In genomic region chr11:55773283-55773682, GRCm38 (mm10) we compare ENCODE assay signal across 25 mouse cellular contexts.
DNase-seq lines count a peak whose midpoint lies in the region; ATAC-seq and TF ChIP-seq lines count a peak whose summit lies in the region.
"Had no signal": no experiment of that assay in that cellular context is flagged by ENCODE, and none has a peak within 500 bp of the region (broad histone marks: within the 10 kb centered on the region; RNA-seq: fewer than 3 reads in every experiment).

No protein-coding gene starts in this region.

- no peaks in the 10 kb centered on the region for H3K27me3 ChIP-seq in lung, embryonic 14.5 days (ENCODE audit: insufficient read depth, low read length)
- H3K27me3 ChIP-seq in CH12.LX (replicated peaks), result peaks cover 90% of the 10 kb centered on the region
- no peaks in the 10 kb centered on the region for H3K27me3 ChIP-seq in intestine, embryonic 15.5 days (replicated peaks)
- H3K27me3 ChIP-seq: forebrain, embryonic 13.5 days; heart, embryonic 15.5 days; kidney, embryonic 15.5 days; liver, embryonic 15.5 days; neural tube, embryonic 12.5 days had no signal

- peak; percentile 15 for DNase-seq in embryo, embryonic 10.5 days (ENCODE audit: low spot score)
- no peak for DNase-seq in embryo, embryonic 11 days
- peak; percentile 2 for DNase-seq in lung, embryonic 14.5 days
- DNase-seq in lung, postnatal 25 days (ENCODE audit: low spot score), result no peak
- DNase-seq in CH12.LX (ENCODE audit: extremely low read depth), result peak; percentile 37
- peak; percentile 32 for DNase-seq in R1 (ENCODE audit: low read depth, low spot score)
- no peak for DNase-seq in lung, postnatal 36 days
- DNase-seq: adrenal gland, postnatal 10 days; cerebellum, adult 2 months; cerebellum, postnatal 25 days; gastrocnemius, adult 2 months; heart, postnatal 36 days; kidney, postnatal 4 days; layer of hippocampus, adult 9-11 months; liver had no signal

- in situ Hi-C loops in CH12.LX (cut with MboI; ENCODE audit: low pct_ligation_motif_present, low pct_unique_long_range_greater_than_20kb, low sequenced_read_pairs), result no loop called here

- dilution Hi-C loops in CH12.LX (cut with MboI; ENCODE audit: extremely low pct_ligation_motif_present, extremely low pct_unique_long_range_greater_than_20kb, low sequenced_read_pairs), result no loop called here

- no peaks in the 10 kb centered on the region for H3K79me2 ChIP-seq in CH12.LX (replicated peaks; ENCODE audit: control insufficient read depth, extremely low read depth, insufficient read depth, poor library complexity, severe bottlenecking)

- H3K4me3 ChIP-seq in lung, embryonic 14.5 days (ENCODE audit: low read depth, low read length), result no peak overlapping the region
- H3K4me3 ChIP-seq in CH12.LX (replicated peaks in 1 of 3; ENCODE audit: low read depth in 2 of 3, low read length in 2 of 3, poor library complexity in 1 of 3), result no peak overlapping the region
- no peak overlapping the region for H3K4me3 ChIP-seq in intestine, embryonic 15.5 days (replicated peaks)
- H3K4me3 ChIP-seq: forebrain, embryonic 13.5 days; gastrocnemius, adult 2 months; heart, embryonic 15.5 days; kidney, embryonic 15.5 days; limb, embryonic 10.5 days; liver, embryonic 15.5 days; midbrain, embryonic 10.5 days; neural tube, embryonic 12.5 days had no signal

- no peak for TF ChIP-seq EP300 in CH12.LX (IDR thresholded peaks at IDR 0.05; ENCODE audit: low read length)

- no peak overlapping the region for H3K27ac ChIP-seq in lung, embryonic 14.5 days (ENCODE audit: low read depth)
- H3K27ac ChIP-seq in CH12.LX (ENCODE audit: insufficient read depth, low read depth), result no peak overlapping the region
- H3K27ac ChIP-seq in intestine, embryonic 15.5 days, result no peak overlapping the region
- H3K27ac ChIP-seq: forebrain, embryonic 13.5 days; gastrocnemius, adult 2 months; heart, embryonic 15.5 days; kidney, embryonic 15.5 days; limb, embryonic 10.5 days; liver, embryonic 15.5 days; midbrain, embryonic 10.5 days had no signal

- no peak for TF ChIP-seq CTCF in lung, embryonic 14.5 days (IDR thresholded peaks at IDR 0.05; ENCODE audit: low read depth)
- peak; percentile 36 to 64; a peak in 2 of 4 replicates for TF ChIP-seq CTCF in CH12.LX (conservative IDR thresholded peaks at IDR 0.05 in 1 of 2, IDR thresholded peaks at IDR 0.05 in 1 of 2; ENCODE audit: low read depth in 2 of 2, low read length in 2 of 2)

- TF ChIP-seq POLR2A in CH12.LX (IDR thresholded peaks at IDR 0.05; ENCODE audit: low read depth, low read length), result no peak

- no peak for ATAC-seq in lung, embryonic 14.5 days (ENCODE audit: insufficient read depth)
- ATAC-seq in intestine, embryonic 15.5 days, result no peak
- ATAC-seq: forebrain, embryonic 13.5 days; hindbrain, embryonic 16.5 days; intestine, postnatal 0 days had no signal

- WGBS in lung, embryonic 14.5 days, result 63% methylated on average over 1 of the region's 1 CpGs
- WGBS in intestine, embryonic 15.5 days, result 52% methylated on average over 1 of the region's 1 CpGs

- no peak overlapping the region for H3K9ac ChIP-seq in lung, embryonic 14.5 days
- H3K9ac ChIP-seq in CH12.LX (ENCODE audit: insufficient read depth, low read depth), result no peak overlapping the region
- no peak overlapping the region for H3K9ac ChIP-seq in intestine, embryonic 15.5 days
- H3K9ac ChIP-seq: forebrain, embryonic 13.5 days; heart, embryonic 15.5 days; kidney, embryonic 15.5 days; liver, embryonic 15.5 days; neural tube, embryonic 12.5 days had no signal

- peak; percentile 42 for TF ChIP-seq RAD21 in CH12.LX (IDR thresholded peaks at IDR 0.05; ENCODE audit: low read depth, low read length)

- no peak overlapping the region for H3K4me2 ChIP-seq in lung, embryonic 14.5 days
- no peak overlapping the region for H3K4me2 ChIP-seq in CH12.LX (ENCODE audit: insufficient read depth, low read depth, poor library complexity, severe bottlenecking)
- no peak overlapping the region for H3K4me2 ChIP-seq in intestine, embryonic 15.5 days (replicated peaks)
- H3K4me2 ChIP-seq: forebrain, embryonic 13.5 days; heart, embryonic 15.5 days; kidney, embryonic 15.5 days; liver, embryonic 15.5 days; neural tube, embryonic 12.5 days had no signal

- H3K9me3 ChIP-seq in lung, embryonic 14.5 days (ENCODE audit: low read depth, low read length), result no peaks in the 10 kb centered on the region
- H3K9me3 ChIP-seq in CH12.LX (replicated peaks; ENCODE audit: low read length), result no peaks in the 10 kb centered on the region
- H3K9me3 ChIP-seq in intestine, embryonic 15.5 days, result no peaks in the 10 kb centered on the region
- H3K9me3 ChIP-seq: forebrain, embryonic 13.5 days; heart, embryonic 15.5 days; kidney, embryonic 15.5 days; limb, embryonic 10.5 days; liver, embryonic 15.5 days; midbrain, embryonic 10.5 days had no signal

- H3K36me3 ChIP-seq in lung, embryonic 14.5 days (ENCODE audit: insufficient read depth), result no peaks in the 10 kb centered on the region
- H3K36me3 ChIP-seq in CH12.LX (replicated peaks in 1 of 2; ENCODE audit: control insufficient read depth in 1 of 2, insufficient read depth in 1 of 2, low read length in 1 of 2), result no peaks in the 10 kb centered on the region
- H3K36me3 ChIP-seq in intestine, embryonic 15.5 days, result no peaks in the 10 kb centered on the region
- H3K36me3 ChIP-seq: heart, embryonic 15.5 days; kidney, embryonic 15.5 days; limb, embryonic 10.5 days; liver, embryonic 15.5 days; midbrain, embryonic 10.5 days; neural tube, embryonic 12.5 days had no signal

- no peaks in the 10 kb centered on the region for H3K4me1 ChIP-seq in lung, embryonic 14.5 days (ENCODE audit: insufficient read depth)
- H3K4me1 ChIP-seq in CH12.LX (ENCODE audit: control insufficient read depth in 1 of 2, insufficient read depth in 2 of 2), result no peaks in the 10 kb centered on the region
- no peaks in the 10 kb centered on the region for H3K4me1 ChIP-seq in intestine, embryonic 15.5 days (replicated peaks)
- H3K4me1 ChIP-seq: forebrain, embryonic 13.5 days; heart, embryonic 15.5 days; kidney, embryonic 15.5 days; limb, embryonic 10.5 days; liver, embryonic 15.5 days had no signal

TF ChIP-seq in CH12.LX, 34 proteins besides CTCF, POLR2A, EP300 and RAD21:
- TF ChIP-seq HCFC1 (IDR thresholded peaks at IDR 0.05; ENCODE audit: low read depth, low read length) (no peak), ZNF384 (IDR thresholded peaks at IDR 0.05; ENCODE audit: low read depth, low read length) (no peak), USF1 (IDR thresholded peaks at IDR 0.05; ENCODE audit: low read depth, low read length) (no peak), MAZ (IDR thresholded peaks at IDR 0.05; ENCODE audit: low read depth, low read length) (no peak), SMC3 (IDR thresholded peaks at IDR 0.05; ENCODE audit: low read depth, low read length) (peak; percentile 33; the same call in 1 of the 2 replicates), E2F4 (IDR thresholded peaks at IDR 0.05; ENCODE audit: insufficient replicate concordance, low read depth, low read length) (no peak), TBP (conservative IDR thresholded peaks at IDR 0.05; ENCODE audit: low read depth, low read length) (no peak), RCOR1 (conservative IDR thresholded peaks at IDR 0.05; ENCODE audit: low read depth, low read length) (no peak), ZC3H11A (IDR thresholded peaks at IDR 0.05; ENCODE audit: low read depth, low read length) (no peak), USF2 (conservative IDR thresholded peaks at IDR 0.05; ENCODE audit: low read depth, low read length) (no peak), ETS1 (conservative IDR thresholded peaks at IDR 0.05; ENCODE audit: low read depth, low read length) (no peak), KAT2A (IDR thresholded peaks at IDR 0.05; ENCODE audit: insufficient replicate concordance, low read length) (no peak), ELF1 (IDR thresholded peaks at IDR 0.05; ENCODE audit: low read depth, low read length) (0 out of 2 replicates have a peak, but pooled peaks have one; percentile 23)

Comparison
In these comparisons a context has a peak if more than half of its experiments do, and no peak if none do; other contexts are left out.
1. DNase-seq: peak in embryo, embryonic 10.5 days (single experiment), lung, embryonic 14.5 days (single experiment), CH12.LX (single experiment) and R1 (single experiment); none in embryo, embryonic 11 days (single experiment), lung, postnatal 25 days (single experiment) and lung, postnatal 36 days (single experiment).